Mouse (Mus musculus) erythroblast, embryonic 14.5 days (primary cell): ENCODE results near the gene Prelid1. TPM values are rescaled to one million over a fixed set of nuclear protein-coding genes. Genes with fewer than 3 reads are reported as not detected.

Experiments
- H3K27me3 ChIP-seq: 2 replicates; pipeline ENCODE4 v1.6.1; 2012; ENCODE audit warnings: inconsistent platforms; ENCODE audit not compliant: control insufficient read depth
- H3K36me3 ChIP-seq: 2 replicates; pipeline ENCODE4 v1.6.1; 2012; ENCODE audit warnings: mild to moderate bottlenecking, inconsistent platforms; ENCODE audit not compliant: control insufficient read depth
- H3K4me1 ChIP-seq: 2 replicates; pipeline ENCODE4 v1.6.1; 2012; ENCODE audit warnings: inconsistent platforms; ENCODE audit not compliant: control insufficient read depth
- H3K4me3 ChIP-seq: replicated peaks from 2 replicates; pipeline ENCODE3; 2012; ENCODE audit warnings: moderate library complexity, mild to moderate bottlenecking, inconsistent platforms
- H3K9me3 ChIP-seq: 2 replicates; pipeline ENCODE4 v1.6.1; 2012; ENCODE audit warnings: low read length, inconsistent platforms, mixed read lengths; ENCODE audit not compliant: control insufficient read depth
- GATA1 ChIP-seq: IDR thresholded peaks from 2 replicates; pipeline ENCODE4 v1.6.1; 2012; ENCODE audit warnings: low read length, inconsistent platforms, mixed read lengths
- TAL1 ChIP-seq: IDR thresholded peaks from 3 replicates; pipeline ENCODE4 v1.6.1; 2012; ENCODE audit warnings: low read length, inconsistent platforms, mixed read lengths
- polyA plus RNA-seq: library from polyadenylated mRNA; stranded (reverse); fragments of >175 nt; gene quantifications from 2 replicates; pipeline ENCODE4 v1.2.3, GENCODE M21; 2012

Gene Prelid1
- polyA plus RNA-seq, 1 experiment: 15.3 TPM

GRCm38 (mm10) chr13:55321434-55322129, 1.3 kb downstream of the Prelid1 start, which contains the start of gene Rab24:
Gene Rab24, minus strand, starts transcription at chr13:55321946.
- Histone ChIP-seq H3K4me3 (peak within 1 kb of the TSS; percentile 88), H3K36me3 (peaks cover 84% of the 10 kb centered on the region), H3K9me3 (no peaks in the 10 kb centered on the region), H3K27me3 (no peaks in the 10 kb centered on the region), H3K4me1 (peaks cover 61% of the 10 kb centered on the region)
- TF ChIP-seq TAL1 (no peak), GATA1 (no peak)

GRCm38 (mm10) chr13:55322130-55322825, 2.0 kb downstream of the Prelid1 start:
- H3K9me3 ChIP-seq: no peaks in the 10 kb centered on the region
- peak overlapping the region; percentile 88 for H3K4me3 ChIP-seq
- peaks cover 67% of the 10 kb centered on the region for H3K4me1 ChIP-seq
- H3K36me3 ChIP-seq: peaks cover 84% of the 10 kb centered on the region
- TF ChIP-seq GATA1 (no peak), TAL1 (no peak)
- H3K27me3 ChIP-seq: no peaks in the 10 kb centered on the region

GRCm38 (mm10) chr13:55325596-55325995, 5.3 kb downstream of the Prelid1 start:
- TF ChIP-seq TAL1 (no peak), GATA1 (no peak)
- Histone ChIP-seq H3K4me1 (peaks cover 86% of the 10 kb centered on the region), H3K36me3 (peaks cover 71% of the 10 kb centered on the region), H3K27me3 (no peaks in the 10 kb centered on the region), H3K9me3 (no peaks in the 10 kb centered on the region), H3K4me3 (peak overlapping the region; percentile 8)

GRCm38 (mm10) chr13:55327169-55327568, 6.9 kb downstream of the Prelid1 start:
- peaks cover 4% of the 10 kb centered on the region for H3K27me3 ChIP-seq
- H3K4me1 ChIP-seq: peaks cover 88% of the 10 kb centered on the region
- H3K9me3 ChIP-seq: no peaks in the 10 kb centered on the region
- TF ChIP-seq TAL1 (no peak), GATA1 (no peak)
- H3K4me3 ChIP-seq: peak overlapping the region; percentile 90
- H3K36me3 ChIP-seq: peaks cover 68% of the 10 kb centered on the region

- Histone ChIP-seq H3K4me1 (peaks cover 84% of the 10 kb centered on the region), H3K4me3 (peak overlapping the region; percentile 90), H3K27me3 (peaks cover 6% of the 10 kb centered on the region), H3K9me3 (no peaks in the 10 kb centered on the region), H3K36me3 (peaks cover 67% of the 10 kb centered on the region)
- TF ChIP-seq GATA1: no peak
- no peak for TF ChIP-seq TAL1
Observed at GRCm38 (mm10) chr13:55327633-55328032, 7.3 kb downstream of the Prelid1 start.

GRCm38 (mm10) chr13:55328171-55328570, 7.9 kb downstream of the Prelid1 start:
- peaks cover 10% of the 10 kb centered on the region for H3K27me3 ChIP-seq
- no peaks in the 10 kb centered on the region for H3K9me3 ChIP-seq
- H3K4me1 ChIP-seq: peaks cover 79% of the 10 kb centered on the region
- no peak for TF ChIP-seq TAL1
- TF ChIP-seq GATA1: no peak
- peak overlapping the region; percentile 90 for H3K4me3 ChIP-seq
- H3K36me3 ChIP-seq: peaks cover 61% of the 10 kb centered on the region

GRCm38 (mm10) chr13:55328641-55329040, 8.3 kb downstream of the Prelid1 start:
- peaks cover 57% of the 10 kb centered on the region for H3K36me3 ChIP-seq
- peaks cover 14% of the 10 kb centered on the region for H3K27me3 ChIP-seq
- no peak for TF ChIP-seq TAL1
- TF ChIP-seq GATA1: no peak
- H3K4me1 ChIP-seq: peaks cover 74% of the 10 kb centered on the region
- peak overlapping the region; percentile 90 for H3K4me3 ChIP-seq
- no peaks in the 10 kb centered on the region for H3K9me3 ChIP-seq

GRCm38 (mm10) chr13:55329109-55329682, 8.9 kb downstream of the Prelid1 start:
- H3K4me3 ChIP-seq: peak overlapping the region; percentile 90
- H3K27me3 ChIP-seq: peaks cover 18% of the 10 kb centered on the region
- H3K36me3 ChIP-seq: peaks cover 51% of the 10 kb centered on the region
- peaks cover 69% of the 10 kb centered on the region for H3K4me1 ChIP-seq
- H3K9me3 ChIP-seq: no peaks in the 10 kb centered on the region
- TF ChIP-seq TAL1 (no peak), GATA1 (no peak)

- TF ChIP-seq GATA1 (no peak), TAL1 (no peak)
- peaks cover 19% of the 10 kb centered on the region for H3K27me3 ChIP-seq
- peak within 1 kb of the TSS; percentile 90 for H3K4me3 ChIP-seq
- peaks cover 64% of the 10 kb centered on the region for H3K4me1 ChIP-seq
- H3K9me3 ChIP-seq: no peaks in the 10 kb centered on the region
- H3K36me3 ChIP-seq: peaks cover 44% of the 10 kb centered on the region
Observed at GRCm38 (mm10) chr13:55329683-55330566, 9.6 kb downstream of the Prelid1 start, which contains the start of gene Mxd3. Gene Mxd3, minus strand, starts transcription at chr13:55329823.
